21 mouse cellular contexts compared by ENCODE assay signal in genomic region chr4:43447251-43447650, GRCm38 (mm10). TPM values are rescaled to one million over a fixed set of nuclear protein-coding genes. Genes with fewer than 3 reads are reported as not detected.
A peak's percentile ranks its signal among the peaks of the same experiment; 100 is the strongest.
DNase-seq lines count a peak whose midpoint lies in the region; ATAC-seq and TF ChIP-seq lines count a peak whose summit lies in the region.
"Had no signal": no experiment of that assay in that cellular context is flagged by ENCODE, and none has a peak within 500 bp of the region (broad histone marks: within the 10 kb centered on the region; RNA-seq: fewer than 3 reads in every experiment).

No protein-coding gene starts in this region.

- peaks cover 42% of the 10 kb centered on the region for H3K36me3 ChIP-seq in limb, embryonic 13.5 days
- peaks cover 39% of the 10 kb centered on the region for H3K36me3 ChIP-seq in limb, embryonic 10.5 days
- H3K36me3 ChIP-seq in stomach, postnatal 0 days (ENCODE audit: control insufficient read depth, insufficient read depth, low read length), result peaks cover 20% of the 10 kb centered on the region

- H3K4me1 ChIP-seq in limb, embryonic 13.5 days, result peaks cover 24% of the 10 kb centered on the region
- H3K4me1 ChIP-seq in limb, embryonic 10.5 days, result peaks cover 10% of the 10 kb centered on the region
- H3K4me1 ChIP-seq in stomach, postnatal 0 days (replicated peaks; ENCODE audit: control insufficient read depth, insufficient read depth), result peaks cover 4% of the 10 kb centered on the region; the same call in 1 of the 2 replicates

- peaks cover 10% of the 10 kb centered on the region for H3K27me3 ChIP-seq in limb, embryonic 13.5 days
- peaks cover 12% of the 10 kb centered on the region for H3K27me3 ChIP-seq in limb, embryonic 10.5 days (ENCODE audit: low read depth, poor library complexity, severe bottlenecking)
- no peaks in the 10 kb centered on the region for H3K27me3 ChIP-seq in stomach, postnatal 0 days (ENCODE audit: control insufficient read depth, insufficient read depth, low read length)

- no peak for DNase-seq in limb, embryonic 10.5 days (ENCODE audit: low spot score)
- DNase-seq in adrenal gland, postnatal 14 days, result peak; percentile 73
- peak; percentile 87 for DNase-seq in gastrocnemius, adult 2 months
- peak; percentile 23 for DNase-seq in stomach, postnatal 0 days (ENCODE audit: low spot score)
- DNase-seq in spleen, postnatal 36 days (ENCODE audit: low spot score in 2 of 2), result no peak
- DNase-seq: cerebellum, adult 9-11 months; embryo, embryonic 11 days; kidney, adult 18-20 months; layer of hippocampus, postnatal 36 days; right cerebral cortex, postnatal 25 days had no signal

- no peak for TF ChIP-seq EP300 in stomach, postnatal 0 days (optimal IDR thresholded peaks at IDR 0.05)

- no peaks in the 10 kb centered on the region for H3K9me3 ChIP-seq in limb, embryonic 13.5 days
- no peaks in the 10 kb centered on the region for H3K9me3 ChIP-seq in limb, embryonic 10.5 days (replicated peaks)
- H3K9me3 ChIP-seq in stomach, postnatal 0 days (ENCODE audit: control insufficient read depth, low read length), result no peaks in the 10 kb centered on the region
- H3K9me3 ChIP-seq: heart, embryonic 15.5 days; liver, embryonic 15.5 days; neural tube, embryonic 15.5 days had no signal

- intact Hi-C loops in gastrocnemius, adult 2 months (cut with DNase I), result no loop called here

- 0 out of 2 replicates have a peak overlapping the region, but pooled peaks have one; percentile 31 for H3K9ac ChIP-seq in limb, embryonic 13.5 days
- no peak overlapping the region; the same call in 1 of the 2 replicates for H3K9ac ChIP-seq in stomach, postnatal 0 days (ENCODE audit: low read length)
- H3K9ac ChIP-seq: heart, embryonic 15.5 days; hindbrain, embryonic 14.5 days; liver, embryonic 15.5 days; neural tube, embryonic 15.5 days had no signal

- ATAC-seq in limb, embryonic 13.5 days (ENCODE audit: low FRiP score, low read depth), result no peak
- ATAC-seq in stomach, postnatal 0 days (ENCODE audit: low FRiP score, low TSS enrichment), result no peak
- ATAC-seq in CD4-positive, CD25-positive, alpha-beta regulatory T cell, adult 4 months, result no peak
- ATAC-seq: activated CD4-positive, CD25-positive, alpha-beta regulatory T cell, adult 4 months had no signal

- no peak overlapping the region for H3K4me3 ChIP-seq in limb, embryonic 13.5 days
- H3K4me3 ChIP-seq in limb, embryonic 10.5 days, result no peak overlapping the region
- no peak overlapping the region; the same call in 1 of the 2 replicates for H3K4me3 ChIP-seq in gastrocnemius, adult 2 months
- H3K4me3 ChIP-seq in stomach, postnatal 0 days (ENCODE audit: low read depth, low read length), result no peak overlapping the region
- H3K4me3 ChIP-seq: erythroblast, embryonic 14.5 days; heart, embryonic 15.5 days; liver, embryonic 15.5 days; neural tube, embryonic 15.5 days had no signal

- H3K27ac ChIP-seq in limb, embryonic 13.5 days, result no peak overlapping the region
- H3K27ac ChIP-seq in limb, embryonic 10.5 days, result no peak overlapping the region
- peak overlapping the region; percentile 41 for H3K27ac ChIP-seq in gastrocnemius, adult 2 months
- no peak overlapping the region for H3K27ac ChIP-seq in stomach, postnatal 0 days (replicated peaks)
- H3K27ac ChIP-seq: heart, embryonic 15.5 days; hindbrain, embryonic 14.5 days; liver, embryonic 15.5 days; neural tube, embryonic 15.5 days had no signal

- WGBS in limb, embryonic 13.5 days, result 92% methylated on average over 13 of the region's 13 CpGs
- 94% methylated on average over 13 of the region's 13 CpGs for WGBS in limb, embryonic 10.5 days
- 75% methylated on average over 13 of the region's 13 CpGs for WGBS in stomach, postnatal 0 days

- no peak overlapping the region for H3K4me2 ChIP-seq in limb, embryonic 13.5 days (replicated peaks)
- H3K4me2 ChIP-seq in stomach, postnatal 0 days (replicated peaks; ENCODE audit: low read depth), result no peak overlapping the region
- H3K4me2 ChIP-seq: heart, embryonic 15.5 days; hindbrain, embryonic 14.5 days; liver, embryonic 15.5 days; midbrain, embryonic 11.5 days; neural tube, embryonic 15.5 days had no signal

- no peak for TF ChIP-seq CTCF in gastrocnemius, adult 2 months (IDR thresholded peaks at IDR 0.05)
- no peak for TF ChIP-seq CTCF in stomach, postnatal 0 days (IDR thresholded peaks at IDR 0.05; ENCODE audit: low read depth)

RNA-seq across cellular contexts. Expression of gene Tesk1, which starts 5.5 kb away (rescaled TPM):
- 7.7 and 10.3 TPM in 2 replicates for polyA plus RNA-seq in limb, embryonic 13.5 days (2015; fragmentation: Nextera tagmentation; extraction: Ambion mirVana)
- 7.5 and 9.7 TPM in 2 replicates for polyA plus RNA-seq in limb, embryonic 10.5 days (2016; fragmentation: Nextera tagmentation; extraction: Ambion mirVana)
- total RNA-seq in adrenal gland, postnatal 14 days (2021), result 53.9 and 59.0 TPM in 2 replicates
- 10 to 100 TPM; 55.7 to 57.8 TPM for total RNA-seq in gastrocnemius, adult 2 months (2021)
- polyA plus RNA-seq in stomach, postnatal 0 days (2015; fragmentation: Nextera tagmentation; extraction: Ambion mirVana), result 4.7 TPM in 2 replicates
- 1 to 10 TPM in 1 of 2 experiments, under 1 TPM in 1; 0.37 to 1.7 TPM for polyA plus RNA-seq in CD4-positive, CD25-positive, alpha-beta regulatory T cell, adult 4 months (2017; shearing (Covaris generic))

RNA-seq across cellular contexts. Expression of gene Cd72, which starts 7.2 kb away (rescaled TPM):
- 3.0 and 4.2 TPM in 2 replicates for polyA plus RNA-seq in limb, embryonic 13.5 days (2015; fragmentation: Nextera tagmentation; extraction: Ambion mirVana)
- polyA plus RNA-seq in limb, embryonic 10.5 days (2016; fragmentation: Nextera tagmentation; extraction: Ambion mirVana), result 2.0 and 2.3 TPM in 2 replicates
- total RNA-seq in adrenal gland, postnatal 14 days (2021), result 2.7 and 12.7 TPM in 2 replicates
- total RNA-seq in gastrocnemius, adult 2 months (2021), result not detected
- polyA plus RNA-seq in stomach, postnatal 0 days (2015; fragmentation: Nextera tagmentation; extraction: Ambion mirVana), result 2.8 and 3.2 TPM in 2 replicates
- 100 to 1,000 TPM; 132 to 166 TPM for polyA plus RNA-seq in CD4-positive, CD25-positive, alpha-beta regulatory T cell, adult 4 months (2017; shearing (Covaris generic))
- total RNA-seq: layer of hippocampus, postnatal 36 days had no signal

RNA-seq across cellular contexts. Expression of gene Fam166b, which starts 18.3 kb away (rescaled TPM):
- polyA plus RNA-seq in limb, embryonic 13.5 days (2015; fragmentation: Nextera tagmentation; extraction: Ambion mirVana), result not detected in 2 replicates
- polyA plus RNA-seq in limb, embryonic 10.5 days (2016; fragmentation: Nextera tagmentation; extraction: Ambion mirVana), result 0.18 TPM in 1 of 2 replicates, not detected in the other
- not detected in 2 replicates for total RNA-seq in adrenal gland, postnatal 14 days (2021)
- not detected for total RNA-seq in gastrocnemius, adult 2 months (2021)
- polyA plus RNA-seq in stomach, postnatal 0 days (2015; fragmentation: Nextera tagmentation; extraction: Ambion mirVana), result 0.12 and 0.27 TPM in 2 replicates
- polyA plus RNA-seq in CD4-positive, CD25-positive, alpha-beta regulatory T cell, adult 4 months (2017; shearing (Covaris generic)), result not detected
- total RNA-seq: granulocyte monocyte progenitor cell, adult 5-6 weeks had no signal
- polyA plus RNA-seq: activated CD4-positive, CD25-positive, alpha-beta regulatory T cell, adult 4 months; limb, embryonic 11.5 days; liver, embryonic 15.5 days had no signal

RNA-seq across cellular contexts. Expression of gene Sit1, which starts 36.3 kb away (rescaled TPM):
- polyA plus RNA-seq in limb, embryonic 13.5 days (2015; fragmentation: Nextera tagmentation; extraction: Ambion mirVana), result not detected in 2 replicates
- polyA plus RNA-seq in limb, embryonic 10.5 days (2016; fragmentation: Nextera tagmentation; extraction: Ambion mirVana), result not detected in 2 replicates
- total RNA-seq in adrenal gland, postnatal 14 days (2021), result 0.59 and 1.3 TPM in 2 replicates
- total RNA-seq in gastrocnemius, adult 2 months (2021), result not detected
- polyA plus RNA-seq in stomach, postnatal 0 days (2015; fragmentation: Nextera tagmentation; extraction: Ambion mirVana), result not detected in 2 replicates
- polyA plus RNA-seq in CD4-positive, CD25-positive, alpha-beta regulatory T cell, adult 4 months (2017; shearing (Covaris generic)), result 100 to 1,000 TPM; 144 to 199 TPM
- total RNA-seq: granulocyte monocyte progenitor cell, adult 5-6 weeks; layer of hippocampus, postnatal 36 days had no signal
- polyA plus RNA-seq: erythroblast, embryonic 14.5 days; hindbrain, embryonic 14.5 days; limb, embryonic 11.5 days; midbrain, embryonic 11.5 days; neural tube, embryonic 15.5 days had no signal

RNA-seq across cellular contexts. Expression of gene Ccdc107, which starts 45.4 kb away (rescaled TPM):
- polyA plus RNA-seq in limb, embryonic 13.5 days (2015; fragmentation: Nextera tagmentation; extraction: Ambion mirVana), result 71.6 and 74.3 TPM in 2 replicates
- polyA plus RNA-seq in limb, embryonic 10.5 days (2016; fragmentation: Nextera tagmentation; extraction: Ambion mirVana), result 44.3 and 50.8 TPM in 2 replicates
- total RNA-seq in adrenal gland, postnatal 14 days (2021), result 48.3 and 50.0 TPM in 2 replicates
- total RNA-seq in gastrocnemius, adult 2 months (2021), result 10 to 100 TPM; 26.3 to 27.8 TPM
- 118 and 120 TPM in 2 replicates for polyA plus RNA-seq in stomach, postnatal 0 days (2015; fragmentation: Nextera tagmentation; extraction: Ambion mirVana)
- polyA plus RNA-seq in CD4-positive, CD25-positive, alpha-beta regulatory T cell, adult 4 months (2017; shearing (Covaris generic)), result 10 to 100 TPM; 64.0 to 76.0 TPM

Comparison
In these comparisons a context has a peak if more than half of its experiments do, and no peak if none do; other contexts are left out.
1. DNase-seq: peak in adrenal gland, postnatal 14 days (single experiment), gastrocnemius, adult 2 months (single experiment) and stomach, postnatal 0 days (single experiment); none in limb, embryonic 10.5 days (single experiment) and spleen, postnatal 36 days (0 of 2).
2. RNA of gene Cd72, which starts 7.2 kb away (polyA plus RNA-seq): 132 to 166 TPM in CD4-positive, CD25-positive, alpha-beta regulatory T cell, adult 4 months; 3.0 to 4.2 TPM in limb, embryonic 13.5 days, 2.8 to 3.2 TPM in stomach, postnatal 0 days and 2.0 to 2.3 TPM in limb, embryonic 10.5 days; every median in the first group is over 10 times any median in the second.